Mouse (Mus musculus) limb, embryonic 14.5 days (tissue): ENCODE measurements around the gene Mast4. TPM values are rescaled to one million over a fixed set of nuclear protein-coding genes. Genes with fewer than 3 reads are reported as not detected.
A peak's percentile ranks its signal among the peaks of the same experiment; 100 is the strongest.

Source experiments
- ATAC-seq: fragments of 200-750 bp; cut with Nextera tagmentation; 2 replicates; pipeline ENCODE4 v1.8.0; 2017; ENCODE audit warnings: low read depth, moderate number of reproducible peaks, moderate TSS enrichment; ENCODE audit not compliant: low FRiP score
- DNase-seq: peaks from one replicate; pipeline ENCODE4 v3.0.0-alpha.2; 2015; ENCODE audit warnings: low spot score
- H3K27ac ChIP-seq: fragments of 300-500 bp; sonication (generic); replicated peaks from 2 replicates; pipeline ENCODE4 v1.5.1; 2014; ENCODE audit warnings: low read depth, mild to moderate bottlenecking, low read length, moderate library complexity, mixed read lengths
- H3K27me3 ChIP-seq: fragments of 300-500 bp; sonication (generic); 2 replicates; pipeline ENCODE4 v1.6.1; 2014; ENCODE audit warnings: low read length, mixed read lengths; ENCODE audit not compliant: control insufficient read depth, insufficient read depth
- H3K36me3 ChIP-seq: fragments of 300-500 bp; sonication (generic); 2 replicates; pipeline ENCODE4 v1.6.1; 2014; ENCODE audit warnings: mild to moderate bottlenecking, low read length, moderate library complexity, mixed read lengths; ENCODE audit not compliant: control insufficient read depth, insufficient read depth
- H3K4me1 ChIP-seq: fragments of 300-500 bp; sonication (generic); 2 replicates; pipeline ENCODE4 v1.6.1; 2014; ENCODE audit warnings: antibody characterized with exemption, low read length, mixed read lengths; ENCODE audit not compliant: control insufficient read depth, insufficient read depth
- H3K4me2 ChIP-seq: fragments of 300-500 bp; sonication (generic); replicated peaks from 2 replicates; pipeline ENCODE4 v1.6.1; 2014; ENCODE audit warnings: low read depth, mild to moderate bottlenecking, low read length, moderate library complexity; ENCODE audit not compliant: severe bottlenecking
- H3K4me3 ChIP-seq: fragments of 300-500 bp; sonication (generic); replicated peaks from 2 replicates; pipeline ENCODE4 v1.5.1; 2014; ENCODE audit warnings: low read length
- H3K9ac ChIP-seq: fragments of 300-500 bp; sonication (generic); 2 replicates; pipeline ENCODE4 v1.6.1; 2014; ENCODE audit warnings: mild to moderate bottlenecking, low read depth, low read length, moderate library complexity; ENCODE audit not compliant: severe bottlenecking
- H3K9me3 ChIP-seq: fragments of 300-500 bp; sonication (generic); 2 replicates; pipeline ENCODE4 v1.6.1; 2016; ENCODE audit warnings: low read length; ENCODE audit not compliant: control insufficient read depth
- POLR2A ChIP-seq: fragments of 200-500 bp; IDR thresholded peaks from 2 replicates; pipeline ENCODE4 v1.8.0; 2012; ENCODE audit warnings: inconsistent platforms, mild to moderate bottlenecking, moderate library complexity, borderline replicate concordance; ENCODE audit not compliant: insufficient read depth, insufficient read length; ENCODE audit errors: extremely low read depth
- WGBS: fragments of 180-500 bp; shearing (Covaris S2); extraction: QIAGEN DNeasy Blood & Tissue Kit; methylation state at CpG from one replicate; pipeline ENCODE4 v1.1.7; 2014; 5-methylcytosine and 5-hydroxymethylcytosine counted together
- polyA plus RNA-seq, 2 experiments: library from polyadenylated mRNA; depleted of rRNA in 1 of 2; stranded (reverse) in 1 of 2; unstranded in 1 of 2; fragments of >200 nt; fragmentation: Nextera tagmentation in 1 of 2; extraction: Ambion mirVana in 1 of 2; gene quantifications; 2 replicates each; pipeline versions ENCODE4 v1.2.1 to v1.2.3; 2012 to 2014

Mast4 gene
- polyA plus RNA-seq, 2 experiments = 12.5 to 25.2 TPM

DNA sequence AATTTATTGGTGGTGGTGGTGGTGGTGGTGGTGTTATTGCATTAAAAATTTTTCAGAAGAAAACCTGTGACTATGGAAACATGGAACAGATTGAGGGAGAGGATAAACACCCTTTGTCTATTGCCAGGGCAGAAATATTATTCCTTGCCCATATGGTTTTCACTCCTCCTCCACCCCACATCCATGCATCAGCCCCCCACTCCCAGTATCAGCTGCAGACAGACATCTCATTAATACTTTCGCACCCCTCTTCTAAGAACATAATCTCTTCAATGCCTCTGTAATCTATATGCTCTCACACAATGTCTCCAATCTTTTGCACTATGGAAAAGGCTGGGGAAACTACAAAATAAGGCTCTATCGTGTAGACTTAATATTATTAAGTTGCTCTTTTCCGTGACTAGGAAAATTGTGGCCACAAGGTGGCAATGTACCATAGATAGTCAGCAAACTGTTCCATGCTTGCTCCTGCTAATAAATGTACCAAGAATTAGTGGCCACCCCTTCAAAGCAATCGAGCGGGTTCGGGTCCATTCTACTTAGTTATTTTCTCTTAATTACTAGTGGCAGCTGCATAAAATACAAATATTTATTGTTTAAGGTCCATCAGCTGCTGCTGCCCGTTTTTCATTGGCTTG, 160.6 kb downstream of the Mast4 start:
- ATAC-seq (no peak), DNase-seq (peak; percentile 93)
- Histone ChIP-seq H3K9me3 (no peaks in the 10 kb centered on the region), H3K27ac (no peak overlapping the region), H3K4me1 (no peaks in the 10 kb centered on the region), H3K4me2 (0 out of 2 replicates have a peak overlapping the region, but pooled peaks have one; percentile 10), H3K4me3 (no peak overlapping the region), H3K9ac (no peak overlapping the region), H3K27me3 (no peaks in the 10 kb centered on the region), H3K36me3 (no peaks in the 10 kb centered on the region)
- TF ChIP-seq POLR2A = no peak
- WGBS = 18% methylated on average over 7 of the region's 7 CpGs

DNA sequence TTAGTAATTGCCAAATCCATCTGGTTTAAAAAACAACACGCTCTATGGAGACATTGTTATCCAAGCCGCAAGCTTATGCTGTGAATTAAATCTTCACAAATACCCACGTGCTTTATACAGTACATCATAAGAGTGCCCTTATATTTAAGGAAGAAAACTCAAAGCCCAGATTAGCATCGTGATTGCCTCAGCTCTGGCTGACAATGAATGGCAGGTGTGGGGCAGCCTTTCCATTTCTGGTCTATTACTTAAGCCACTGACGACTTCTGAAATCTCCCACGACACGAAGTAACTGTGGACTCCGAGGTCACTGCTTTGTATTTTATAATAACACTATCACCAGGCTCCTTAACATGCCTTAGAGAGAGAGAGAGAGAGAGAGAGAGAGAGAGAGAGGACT, 182.4 kb downstream of the Mast4 start:
- TF ChIP-seq POLR2A = no peak
- no peak for ATAC-seq
- WGBS = 83% methylated on average over 8 of the region's 8 CpGs
- no peak for DNase-seq
- Histone ChIP-seq H3K36me3 (no peaks in the 10 kb centered on the region), H3K27me3 (no peaks in the 10 kb centered on the region), H3K4me3 (no peak overlapping the region), H3K4me1 (no peaks in the 10 kb centered on the region), H3K27ac (no peak overlapping the region), H3K9ac (no peak overlapping the region), H3K4me2 (no peak overlapping the region), H3K9me3 (no peaks in the 10 kb centered on the region)

DNA sequence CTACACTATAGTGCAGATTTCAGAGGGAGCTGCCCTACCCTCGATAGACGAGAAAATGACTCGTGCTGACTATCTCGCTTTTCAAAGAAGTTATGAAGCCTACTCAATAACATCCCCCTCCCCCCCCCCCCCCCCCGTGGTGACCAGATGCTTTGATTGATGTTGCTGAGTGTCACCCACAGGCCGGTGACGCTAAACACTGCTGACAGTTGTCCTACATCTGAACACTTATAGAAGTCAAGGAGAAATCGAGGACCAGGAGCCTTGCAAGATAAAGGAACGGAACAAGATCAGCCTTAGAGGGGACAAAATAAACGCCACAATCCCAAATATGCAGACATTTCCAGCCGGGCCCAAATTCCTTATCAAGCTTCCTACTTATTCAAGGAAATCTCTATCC, 183.1 kb downstream of the Mast4 start:
- Histone ChIP-seq H3K27me3 (no peaks in the 10 kb centered on the region), H3K4me3 (no peak overlapping the region), H3K4me1 (no peaks in the 10 kb centered on the region), H3K9ac (no peak overlapping the region), H3K36me3 (no peaks in the 10 kb centered on the region), H3K27ac (no peak overlapping the region), H3K9me3 (no peaks in the 10 kb centered on the region), H3K4me2 (no peak overlapping the region)
- ATAC-seq (no peak), DNase-seq (no peak)
- WGBS = 61% methylated on average over 10 of the region's 11 CpGs
- TF ChIP-seq POLR2A = no peak

DNA sequence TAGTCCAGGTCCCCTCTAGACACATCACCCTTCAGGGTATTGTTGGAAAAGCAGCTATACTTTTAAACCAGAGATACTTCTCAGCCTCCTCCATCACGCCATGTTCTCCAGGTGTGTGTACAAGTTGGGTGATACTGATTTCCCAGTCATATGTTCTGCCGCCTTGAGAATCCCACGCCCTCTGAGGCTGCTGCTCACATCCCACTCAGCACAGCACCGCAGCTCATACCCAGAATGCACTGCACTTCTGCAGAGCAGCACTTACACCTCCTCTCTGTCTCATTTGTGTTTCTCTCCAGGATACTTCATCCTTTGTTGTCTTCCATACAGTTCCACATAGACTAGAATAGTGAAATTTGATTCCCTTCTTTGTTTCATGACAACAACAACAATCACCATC, 183.6 kb downstream of the Mast4 start:
- no peak for ATAC-seq
- H3K4me3 ChIP-seq = no peak overlapping the region
- no peak for TF ChIP-seq POLR2A
- no peak overlapping the region for H3K27ac ChIP-seq
- no peaks in the 10 kb centered on the region for H3K4me1 ChIP-seq
- no peaks in the 10 kb centered on the region for H3K9me3 ChIP-seq
- no peaks in the 10 kb centered on the region for H3K36me3 ChIP-seq
- no peak for DNase-seq
- H3K9ac ChIP-seq = no peak overlapping the region
- H3K4me2 ChIP-seq = no peak overlapping the region
- H3K27me3 ChIP-seq = no peaks in the 10 kb centered on the region
- 89% methylated on average over 4 of the region's 4 CpGs for WGBS

DNA sequence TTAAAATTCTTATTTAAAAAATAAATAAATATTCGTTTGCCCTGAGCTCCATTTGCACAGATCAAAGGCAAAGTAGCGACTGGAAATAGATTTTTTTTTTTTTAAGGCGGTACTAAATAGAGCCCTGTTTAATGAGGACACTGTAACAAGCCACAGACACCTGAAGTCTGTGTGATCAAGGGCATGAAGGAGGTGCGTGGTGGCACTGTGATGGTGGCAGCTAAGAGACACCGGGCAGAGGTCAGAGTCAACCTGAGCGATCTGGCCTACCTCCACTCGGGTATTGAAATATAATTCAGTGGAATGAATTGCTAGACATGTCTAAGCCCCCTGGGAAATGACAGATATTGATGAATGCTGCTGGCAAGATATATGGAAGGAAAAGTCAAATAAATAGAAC, 184.9 kb downstream of the Mast4 start:
- no peak for DNase-seq
- Histone ChIP-seq H3K4me1 (no peaks in the 10 kb centered on the region), H3K4me3 (no peak overlapping the region), H3K27me3 (no peaks in the 10 kb centered on the region), H3K9me3 (no peaks in the 10 kb centered on the region), H3K36me3 (no peaks in the 10 kb centered on the region), H3K27ac (no peak overlapping the region), H3K9ac (no peak overlapping the region), H3K4me2 (no peak overlapping the region)
- WGBS = 76% methylated on average over 7 of the region's 7 CpGs
- TF ChIP-seq POLR2A = no peak
- no peak for ATAC-seq
